Mouse (Mus musculus) ES-E14 (cell line): ENCODE data around the gene Cga. TPM values are rescaled to one million over a fixed set of nuclear protein-coding genes. Genes with fewer than 3 reads are reported as not detected.
A peak's percentile ranks its signal among the peaks of the same experiment; 100 is the strongest.

Source experiments
- DNase-seq: peaks from one replicate; pipeline ENCODE4 v3.0.0-alpha.2; 2013; ENCODE audit warnings: low read depth, low spot score
- H3K27ac ChIP-seq: 2 replicates; pipeline ENCODE4 v1.5.1; 2012; ENCODE audit warnings: low read depth, mild to moderate bottlenecking, low read length, moderate library complexity, mixed read lengths; ENCODE audit not compliant: poor library complexity, insufficient read depth, severe bottlenecking
- H3K36me3 ChIP-seq: 2 replicates; pipeline ENCODE4 v1.6.1; 2012; ENCODE audit warnings: mild to moderate bottlenecking, low read length, moderate library complexity, mixed read lengths; ENCODE audit not compliant: control insufficient read depth, poor library complexity, insufficient read depth, severe bottlenecking
- H3K4me1 ChIP-seq, 2 experiments: fragments of 150-350 bp in 1 of 2; sonication (generic) in 1 of 2; 2 replicates each; pipeline ENCODE4 v1.6.1; 2012; ENCODE audit warnings: low read length in 2 of 2, mild to moderate bottlenecking in 1 of 2, mixed read lengths in 1 of 2; ENCODE audit not compliant: control insufficient read depth in 2 of 2, insufficient read depth in 2 of 2, poor library complexity in 1 of 2
- H3K4me3 ChIP-seq, 2 experiments: fragments of 150-350 bp in 1 of 2; sonication (generic) in 1 of 2; 2 replicates each; pipeline ENCODE4 v1.5.1; 2012; ENCODE audit warnings: low read length in 2 of 2, low read depth in 1 of 2, mild to moderate bottlenecking in 1 of 2, mixed read lengths in 1 of 2; ENCODE audit not compliant: insufficient read depth in 1 of 2, poor library complexity in 1 of 2, severe bottlenecking in 1 of 2
- H3K9ac ChIP-seq: 2 replicates; pipeline ENCODE4 v1.6.1; 2012; ENCODE audit warnings: low read depth, mild to moderate bottlenecking, low read length, mixed read lengths; ENCODE audit not compliant: poor library complexity, insufficient read depth, severe bottlenecking
- H3K9me3 ChIP-seq: fragments of 150-350 bp; sonication (generic); 2 replicates; pipeline ENCODE4 v1.6.1; 2012; ENCODE audit warnings: low read depth, mild to moderate bottlenecking, low read length; ENCODE audit not compliant: control insufficient read depth, insufficient read depth
- CHD2 ChIP-seq: IDR thresholded peaks from 2 replicates; pipeline ENCODE4 v1.6.1; 2014; ENCODE audit warnings: mild to moderate bottlenecking, low read depth, low read length, inconsistent platforms
- HCFC1 ChIP-seq: IDR thresholded peaks from 2 replicates; pipeline ENCODE4 v1.6.1; 2012; ENCODE audit warnings: low read length, inconsistent platforms, borderline replicate concordance; ENCODE audit not compliant: insufficient read depth
- MAFK ChIP-seq: IDR thresholded peaks from 2 replicates; pipeline ENCODE4 v1.6.1; 2014; ENCODE audit warnings: mild to moderate bottlenecking, low read depth, low read length, inconsistent platforms; ENCODE audit not compliant: insufficient read depth
- ZC3H11A ChIP-seq: IDR thresholded peaks from 2 replicates; pipeline ENCODE4 v1.6.1; 2012; ENCODE audit warnings: low read depth, mild to moderate bottlenecking, inconsistent platforms, low read length, borderline replicate concordance
- ZNF384 ChIP-seq: IDR thresholded peaks from 2 replicates; pipeline ENCODE4 v1.6.1; 2012; ENCODE audit warnings: low read depth, low read length, inconsistent platforms
- in situ Hi-C, 2 experiments: fragments of 600-800 bp; cut with MboI; formaldehyde crosslinking; loops; one replicate each; pipeline ENCODE4 v1.15.1; 2025; ENCODE audit warnings: low sequenced_read_pairs in 2 of 2, inconsistent platforms in 1 of 2; ENCODE audit not compliant: unreplicated experiment in 2 of 2
- total RNA-seq: library from RNA; depleted of rRNA; stranded (reverse); fragments of 300-350 nt; gene quantifications from 2 replicates; pipeline ENCODE4 v1.2.3, GENCODE M21; 2012

Cga gene
- total RNA-seq, 1 experiment, result 0.89 TPM

- Histone ChIP-seq H3K27ac (no peak overlapping the region), H3K4me1 (peaks cover 5 to 16% of the 10 kb centered on the region in 2 experiments; a peak in 3 of 4 replicates), H3K4me3 (no peak overlapping the region), H3K9ac (no peak overlapping the region), H3K9me3 (no peaks in the 10 kb centered on the region), H3K36me3 (no peaks in the 10 kb centered on the region)
- TF ChIP-seq CHD2 (no peak), HCFC1 (no peak), ZNF384 (no peak), MAFK (no peak)
- no peak for DNase-seq
- in situ Hi-C loops, result no loop called here
These were observed 12.6 kb downstream of the Cga start for GRCm38 (mm10) chr4:34906151-34906550.

GRCm38 (mm10) chr4:34907026-34907425 is 13.4 kb downstream of the Cga start:
- TF ChIP-seq ZNF384 (no peak), MAFK (no peak), ZC3H11A (no peak), HCFC1 (no peak), CHD2 (no peak)
- no peak for DNase-seq
- H3K9ac ChIP-seq, result 0 out of 2 replicates have a peak overlapping the region, but pooled peaks have one; percentile 2
- H3K36me3 ChIP-seq, result no peaks in the 10 kb centered on the region
- H3K4me1 ChIP-seq, result peaks cover 8 to 17% of the 10 kb centered on the region in 2 experiments; a peak in 3 of 4 replicates
- in situ Hi-C loops, result no loop called here
- H3K4me3 ChIP-seq, result peak overlapping the region in 1 of 2 experiments; percentile 24; a peak in 2 of 4 replicates
- no peaks in the 10 kb centered on the region for H3K9me3 ChIP-seq
- H3K27ac ChIP-seq, result no peak overlapping the region; the same call in 1 of the 2 replicates

- Histone ChIP-seq H3K27ac (no peak overlapping the region), H3K9ac (no peak overlapping the region), H3K36me3 (no peaks in the 10 kb centered on the region), H3K4me3 (no peak overlapping the region), H3K4me1 (peaks cover 13 to 20% of the 10 kb centered on the region in 2 experiments; a peak in 3 of 4 replicates), H3K9me3 (no peaks in the 10 kb centered on the region)
- DNase-seq, result no peak
- TF ChIP-seq ZNF384, result no peak
- TF ChIP-seq ZC3H11A, result no peak
- TF ChIP-seq MAFK, result no peak
- no peak for TF ChIP-seq HCFC1
- no peak for TF ChIP-seq CHD2
- in situ Hi-C loops, result no loop called here
These were observed 14.5 kb downstream of the Cga start for GRCm38 (mm10) chr4:34908127-34908526.

- peaks cover 11 to 14% of the 10 kb centered on the region in 2 experiments; a peak in 3 of 4 replicates for H3K4me1 ChIP-seq
- peak overlapping the region; percentile 8 to 29; a peak in 3 of 4 replicates for H3K4me3 ChIP-seq
- DNase-seq, result peak; percentile 54
- no peaks in the 10 kb centered on the region for H3K36me3 ChIP-seq
- in situ Hi-C loops, result no loop called here
- H3K27ac ChIP-seq, result peak overlapping the region; percentile 86
- TF ChIP-seq ZNF384 (no peak), MAFK (peak; percentile 86)
- no peaks in the 10 kb centered on the region for H3K9me3 ChIP-seq
- H3K9ac ChIP-seq, result peak overlapping the region; percentile 44; the same call in 1 of the 2 replicates
These were observed 17.8 kb downstream of the Cga start for GRCm38 (mm10) chr4:34911401-34911800.

GRCm38 (mm10) chr4:34912171-34912570 is 18.6 kb downstream of the Cga start:
- TF ChIP-seq MAFK, result no peak

More at GRCm38 (mm10) chr4:34912171-34912570, 18.6 kb downstream of the Cga start:
- Histone ChIP-seq H3K9ac (no peak overlapping the region), H3K27ac (peak overlapping the region; percentile 86; the same call in 1 of the 2 replicates), H3K9me3 (no peaks in the 10 kb centered on the region), H3K36me3 (no peaks in the 10 kb centered on the region), H3K4me3 (no peak overlapping the region), H3K4me1 (peaks cover 11 to 14% of the 10 kb centered on the region in 2 experiments; a peak in 3 of 4 replicates)
- DNase-seq, result no peak
- in situ Hi-C loops, result no loop called here
